Mouse (Mus musculus) heart, embryonic 12.5 days (tissue): ENCODE data around the gene Gm26558. TPM values are rescaled to one million over a fixed set of nuclear protein-coding genes. Genes with fewer than 3 reads are reported as not detected.

ENCODE experiments used
- ATAC-seq: fragments of 200-750 bp; cut with Nextera tagmentation; 2 replicates; pipeline ENCODE4 v1.8.0; 2017; ENCODE audit warnings: moderate TSS enrichment, moderate library complexity; ENCODE audit not compliant: insufficient number of reproducible peaks, low FRiP score
- H3K27ac ChIP-seq: fragments of 300-500 bp; sonication (generic); 2 replicates; pipeline ENCODE4 v1.5.1; 2016; ENCODE audit warnings: mild to moderate bottlenecking, moderate library complexity; ENCODE audit not compliant: poor library complexity, severe bottlenecking
- H3K27me3 ChIP-seq: fragments of 300-500 bp; sonication (generic); replicated peaks from 2 replicates; pipeline ENCODE4 v1.6.1; 2016; ENCODE audit warnings: mild to moderate bottlenecking, moderate library complexity
- H3K36me3 ChIP-seq: fragments of 300-500 bp; sonication (generic); 2 replicates; pipeline ENCODE4 v1.6.1; 2016; ENCODE audit warnings: mild to moderate bottlenecking, moderate library complexity
- H3K4me1 ChIP-seq: fragments of 300-500 bp; sonication (generic); replicated peaks from 2 replicates; pipeline ENCODE4 v1.6.1; 2016; ENCODE audit warnings: mild to moderate bottlenecking
- H3K4me2 ChIP-seq: fragments of 300-500 bp; sonication (generic); 2 replicates; pipeline ENCODE4 v1.6.1; 2016; ENCODE audit warnings: mild to moderate bottlenecking, moderate library complexity
- H3K4me3 ChIP-seq: fragments of 300-500 bp; sonication (generic); 2 replicates; pipeline ENCODE4 v1.5.1; 2016; ENCODE audit warnings: mild to moderate bottlenecking
- H3K9ac ChIP-seq: fragments of 300-500 bp; sonication (generic); 2 replicates; pipeline ENCODE4 v1.6.1; 2016; ENCODE audit warnings: mild to moderate bottlenecking, moderate library complexity
- H3K9me3 ChIP-seq: fragments of 300-500 bp; sonication (generic); replicated peaks from 2 replicates; pipeline ENCODE4 v1.6.1; 2016; ENCODE audit warnings: mild to moderate bottlenecking, moderate library complexity
- WGBS: fragments of 180-500 bp; shearing (Covaris S2); methylation state at CpG from one replicate; pipeline ENCODE4 v1.1.7; 2016; 5-methylcytosine and 5-hydroxymethylcytosine counted together
- polyA plus RNA-seq: library from polyadenylated mRNA; unstranded; fragments of >200 nt; fragmentation: Nextera tagmentation; extraction: Ambion mirVana; gene quantifications from 2 replicates; pipeline ENCODE4 v1.2.1, GENCODE M21; 2016

Gene Gm26558
- 3.4 and 4.0 TPM in 2 replicates for polyA plus RNA-seq

DNA sequence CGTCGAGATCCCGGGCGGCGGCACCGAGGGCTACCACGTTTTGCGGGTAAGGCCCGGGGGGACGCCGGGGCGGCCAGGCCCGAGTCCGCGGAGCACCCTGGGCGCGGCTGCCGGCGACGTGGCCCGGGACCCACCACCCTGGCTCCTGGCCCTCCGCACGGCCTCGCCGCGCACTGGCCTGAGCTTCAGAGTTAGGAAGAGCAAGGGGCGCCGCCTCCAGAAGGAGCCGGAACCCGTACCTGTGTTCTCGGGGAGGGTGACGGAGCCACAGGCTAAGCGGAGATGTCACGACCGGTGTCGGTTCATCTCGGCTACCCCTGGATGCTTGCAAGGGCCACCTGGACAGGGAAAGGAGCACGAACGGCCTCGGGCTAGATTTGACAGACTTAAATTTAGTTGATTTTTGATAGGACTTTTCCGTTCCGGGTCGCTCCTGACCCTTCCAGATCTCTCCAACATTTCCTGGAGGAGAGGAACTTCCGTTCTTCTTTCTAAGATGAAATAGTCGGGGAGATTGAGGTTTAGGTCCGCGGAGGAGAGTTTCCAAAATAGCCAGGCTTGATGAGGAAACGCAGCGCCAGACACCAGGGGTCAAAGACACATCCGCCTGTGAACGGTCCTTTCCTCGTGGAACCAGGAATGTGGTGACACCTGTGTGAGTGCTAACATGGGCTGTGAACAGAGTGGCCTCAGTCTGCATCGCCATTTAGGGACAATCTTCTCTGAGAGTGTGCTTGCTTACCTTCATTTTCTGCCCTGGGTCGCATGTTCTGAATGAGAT lies at the start of gene Gm26558:
TSS of gene Gm26558 (minus strand) at position 394 of the 781 bp plus-strand sequence.
- peaks cover 13% of the 10 kb centered on the region for H3K36me3 ChIP-seq
- peak within 1 kb of the TSS; percentile 76 for H3K4me2 ChIP-seq
- H3K27me3 ChIP-seq = peaks cover 5% of the 10 kb centered on the region; the same call in 1 of the 2 replicates
- H3K9me3 ChIP-seq = no peaks in the 10 kb centered on the region
- under 1% methylated on average over 53 of the region's 54 CpGs for WGBS
- peak; percentile 75 for ATAC-seq
- peak within 1 kb of the TSS; percentile 84 for H3K4me3 ChIP-seq
- H3K27ac ChIP-seq = peak within 1 kb of the TSS; percentile 95
- peak within 1 kb of the TSS; percentile 98 for H3K9ac ChIP-seq
- peaks cover 27% of the 10 kb centered on the region for H3K4me1 ChIP-seq

DNA sequence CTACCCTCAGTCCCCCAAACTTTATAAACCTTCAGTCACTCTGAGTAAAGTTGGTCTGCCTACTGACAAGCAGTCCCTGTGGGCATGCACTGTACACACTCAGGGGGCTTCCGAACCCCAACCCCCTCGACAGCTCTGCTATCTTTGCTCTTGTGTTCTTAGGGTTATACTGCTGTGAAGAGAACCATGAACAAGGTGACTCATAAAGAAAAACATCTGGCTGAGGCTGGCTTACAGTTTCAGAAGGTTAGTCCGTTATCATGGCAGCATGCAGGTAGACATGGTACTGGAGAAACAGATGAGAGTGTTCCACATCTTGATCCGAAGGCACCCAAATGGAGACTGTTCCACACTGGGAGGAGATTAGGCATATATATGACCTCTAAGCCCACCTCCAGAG lies 49.0 kb upstream of the Gm26558 start:
- ATAC-seq = no peak
- Histone ChIP-seq H3K27ac (no peak overlapping the region), H3K4me3 (no peak overlapping the region), H3K9ac (no peak overlapping the region), H3K27me3 (no peaks in the 10 kb centered on the region), H3K36me3 (peaks cover 59% of the 10 kb centered on the region), H3K4me2 (no peak overlapping the region), H3K4me1 (no peaks in the 10 kb centered on the region), H3K9me3 (no peaks in the 10 kb centered on the region)
- WGBS = 89% methylated on average over 4 of the region's 4 CpGs

DNA sequence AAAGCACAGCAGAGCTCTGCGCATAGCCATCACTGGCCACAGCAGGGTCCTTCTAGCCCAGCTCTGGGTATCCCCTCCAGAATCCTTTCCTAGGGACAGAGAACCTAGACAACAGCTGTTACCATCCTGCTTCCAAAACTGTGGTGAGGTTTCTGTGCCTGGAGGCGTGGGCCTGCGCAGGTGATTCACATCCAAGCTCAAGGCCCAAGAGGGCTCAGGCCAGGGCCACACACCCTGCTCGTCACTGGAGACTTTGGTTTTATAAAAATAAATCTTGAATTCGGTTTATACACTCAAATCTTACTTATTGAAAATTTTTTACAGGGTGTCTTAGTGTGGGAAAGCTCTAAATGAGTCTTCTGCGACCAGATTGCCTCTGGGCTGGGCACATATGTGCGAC lies 48.3 kb upstream of the Gm26558 start:
- Histone ChIP-seq H3K36me3 (peaks cover 53% of the 10 kb centered on the region), H3K4me2 (no peak overlapping the region), H3K4me1 (no peaks in the 10 kb centered on the region; the same call in 1 of the 2 replicates), H3K27ac (no peak overlapping the region), H3K4me3 (no peak overlapping the region), H3K9me3 (no peaks in the 10 kb centered on the region), H3K27me3 (no peaks in the 10 kb centered on the region), H3K9ac (no peak overlapping the region)
- ATAC-seq = no peak
- 93% methylated on average over 7 of the region's 7 CpGs for WGBS

DNA sequence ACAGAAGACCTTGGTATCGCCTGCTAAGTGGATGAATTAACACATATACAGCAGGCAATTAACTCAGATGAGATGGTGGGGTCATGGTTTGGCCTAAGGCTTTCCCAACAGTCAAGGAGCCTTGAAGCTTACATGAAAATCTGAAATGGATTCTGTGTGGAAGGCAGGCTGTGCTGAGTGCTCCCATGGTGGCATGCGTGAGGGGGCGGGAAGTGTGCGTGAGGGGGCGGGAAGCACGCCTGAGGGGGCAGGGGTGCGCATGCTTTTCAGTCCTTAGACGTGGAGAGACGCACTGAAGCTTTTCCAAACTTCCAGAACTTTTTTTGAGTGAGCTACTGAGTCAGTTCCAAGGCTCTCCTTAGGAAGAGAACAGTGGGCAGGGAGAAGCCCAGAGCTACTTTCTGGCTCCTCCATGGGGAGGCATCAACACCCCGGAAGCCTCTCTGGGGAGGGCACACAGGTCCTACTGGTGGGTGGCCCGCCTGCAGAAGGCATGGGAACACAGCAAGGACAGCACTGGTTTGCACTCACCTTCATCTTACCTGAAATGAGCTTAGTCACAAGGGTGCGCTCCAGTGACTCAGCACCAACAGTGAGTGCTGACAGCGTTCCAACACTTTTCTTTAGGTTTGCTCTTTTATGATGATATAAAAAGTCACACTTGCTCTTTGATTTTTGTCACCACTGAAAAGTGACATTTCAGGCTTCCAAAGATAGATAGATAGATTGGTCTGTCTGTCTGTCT lies 47.2 kb upstream of the Gm26558 start:
- 71% methylated on average over 13 of the region's 13 CpGs for WGBS
- peaks cover 4% of the 10 kb centered on the region; the same call in 1 of the 2 replicates for H3K4me1 ChIP-seq
- no peak for ATAC-seq
- H3K4me2 ChIP-seq = no peak overlapping the region
- no peak overlapping the region for H3K27ac ChIP-seq
- H3K4me3 ChIP-seq = no peak overlapping the region
- no peaks in the 10 kb centered on the region for H3K27me3 ChIP-seq
- no peaks in the 10 kb centered on the region for H3K9me3 ChIP-seq
- no peak overlapping the region for H3K9ac ChIP-seq
- peaks cover 43% of the 10 kb centered on the region for H3K36me3 ChIP-seq

DNA sequence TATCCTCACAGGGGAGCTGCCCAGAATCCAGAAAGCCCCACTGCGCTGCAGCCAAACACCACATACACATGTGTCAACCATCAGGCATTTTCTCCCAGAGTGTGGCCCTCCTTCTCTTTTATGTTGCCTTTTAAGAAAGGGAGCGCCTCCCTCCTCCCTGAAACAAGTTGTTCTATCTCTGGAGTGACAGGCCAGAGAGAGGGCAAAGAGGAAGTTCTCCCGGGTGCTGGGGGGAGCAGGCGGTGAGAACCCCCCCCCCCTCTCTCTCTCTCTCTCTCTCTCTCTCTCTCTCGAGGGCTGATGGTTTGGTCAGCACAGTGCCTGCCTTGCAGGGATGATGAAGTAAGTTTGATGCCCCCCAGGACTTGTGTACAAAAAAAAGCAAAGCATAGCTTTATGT lies 40.5 kb upstream of the Gm26558 start:
- no peaks in the 10 kb centered on the region for H3K27me3 ChIP-seq

DNA sequence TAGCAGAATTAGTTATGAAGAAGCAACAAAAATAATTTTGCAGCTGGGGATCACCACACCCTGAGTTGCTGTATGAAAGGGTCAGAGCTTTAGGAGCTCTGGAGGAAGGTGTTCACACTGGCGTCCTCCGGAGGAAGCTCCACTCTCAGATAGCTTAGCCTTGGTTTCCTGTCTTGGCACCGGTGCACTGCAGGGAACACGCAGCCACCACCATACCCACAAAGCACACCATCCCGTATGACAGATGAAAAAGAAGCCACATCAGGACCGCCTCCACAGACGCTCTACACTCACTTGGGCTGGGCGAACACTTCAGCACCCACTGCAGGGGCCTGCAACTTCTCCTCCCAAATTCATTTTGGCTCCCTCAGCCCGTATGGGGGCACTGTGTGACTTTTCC lies 39.7 kb upstream of the Gm26558 start:
- H3K4me3 ChIP-seq = no peak overlapping the region
- WGBS = 52% methylated on average over 9 of the region's 9 CpGs

More for the DNA sequence above, 40.5 kb upstream of the Gm26558 start:
- H3K9ac ChIP-seq = no peak overlapping the region
- WGBS = 33% methylated on average over 5 of the region's 5 CpGs
- 0 out of 2 replicates have a peak, but pooled peaks cover 4% of the 10 kb centered on the region for H3K9me3 ChIP-seq
- ATAC-seq = no peak
- peaks cover 18% of the 10 kb centered on the region for H3K4me1 ChIP-seq
- H3K4me3 ChIP-seq = no peak overlapping the region
- H3K27ac ChIP-seq = no peak overlapping the region
- peaks cover 2% of the 10 kb centered on the region; the same call in 1 of the 2 replicates for H3K36me3 ChIP-seq
- no peak overlapping the region for H3K4me2 ChIP-seq

DNA sequence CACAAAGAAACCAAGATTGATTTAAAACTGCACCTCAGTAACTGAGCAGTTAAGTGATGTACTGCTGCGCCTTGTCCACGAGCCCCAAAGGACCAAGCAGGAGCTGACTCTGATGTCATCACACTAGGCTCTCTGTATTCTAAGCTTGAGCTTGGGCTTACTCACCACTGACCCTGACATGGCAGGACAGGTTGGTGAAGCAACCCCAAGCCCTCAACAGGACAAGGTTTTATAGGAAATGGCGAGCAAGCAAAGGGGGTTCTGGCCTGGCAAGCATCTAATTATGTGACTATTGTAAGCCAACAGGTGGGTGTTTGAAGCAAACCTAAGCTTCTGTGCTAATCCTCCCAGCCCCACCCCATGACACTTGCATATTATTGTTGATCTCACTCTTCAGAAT lies 38.9 kb upstream of the Gm26558 start:
- Histone ChIP-seq H3K27ac (no peak overlapping the region), H3K4me3 (no peak overlapping the region), H3K27me3 (no peaks in the 10 kb centered on the region), H3K9me3 (0 out of 2 replicates have a peak, but pooled peaks cover 4% of the 10 kb centered on the region), H3K4me2 (no peak overlapping the region), H3K36me3 (peaks cover 3% of the 10 kb centered on the region; the same call in 1 of the 2 replicates), H3K4me1 (peaks cover 18% of the 10 kb centered on the region), H3K9ac (no peak overlapping the region)
- ATAC-seq = no peak
- 90% methylated on average over 3 of the region's 3 CpGs for WGBS

More for the DNA sequence above, 39.7 kb upstream of the Gm26558 start:
- ATAC-seq = no peak
- Histone ChIP-seq H3K4me2 (no peak overlapping the region), H3K9me3 (0 out of 2 replicates have a peak, but pooled peaks cover 4% of the 10 kb centered on the region), H3K36me3 (peaks cover 2% of the 10 kb centered on the region; the same call in 1 of the 2 replicates), H3K4me1 (peaks cover 18% of the 10 kb centered on the region), H3K9ac (no peak overlapping the region), H3K27ac (no peak overlapping the region), H3K27me3 (no peaks in the 10 kb centered on the region)

DNA sequence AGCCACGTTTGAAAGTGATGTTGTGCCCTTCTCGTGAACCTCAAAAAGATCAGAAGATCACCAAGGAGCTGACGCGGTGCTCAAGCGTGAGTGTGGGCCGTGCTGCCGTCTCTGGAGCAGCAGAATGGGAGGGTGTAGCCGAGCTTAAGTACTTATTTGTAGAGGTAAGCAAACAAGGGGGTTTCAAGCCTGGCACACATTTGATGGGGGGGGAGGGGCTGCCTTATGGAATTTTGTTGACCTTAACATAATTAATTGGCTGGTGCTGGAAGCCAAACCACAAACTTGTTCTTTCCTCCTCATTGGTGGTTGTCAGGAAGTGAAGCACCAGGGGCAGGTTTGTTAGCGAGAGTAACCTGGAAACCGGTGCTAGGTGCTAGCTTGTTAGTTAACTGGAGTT lies 33.8 kb upstream of the Gm26558 start:
- ATAC-seq = no peak
- Histone ChIP-seq H3K4me2 (no peak overlapping the region), H3K4me3 (no peak overlapping the region), H3K9ac (no peak overlapping the region), H3K27me3 (no peaks in the 10 kb centered on the region), H3K36me3 (peaks cover 41% of the 10 kb centered on the region), H3K9me3 (0 out of 2 replicates have a peak, but pooled peaks cover 4% of the 10 kb centered on the region), H3K4me1 (0 out of 2 replicates have a peak, but pooled peaks cover 3% of the 10 kb centered on the region), H3K27ac (no peak overlapping the region)
- WGBS = 87% methylated on average over 10 of the region's 10 CpGs

DNA sequence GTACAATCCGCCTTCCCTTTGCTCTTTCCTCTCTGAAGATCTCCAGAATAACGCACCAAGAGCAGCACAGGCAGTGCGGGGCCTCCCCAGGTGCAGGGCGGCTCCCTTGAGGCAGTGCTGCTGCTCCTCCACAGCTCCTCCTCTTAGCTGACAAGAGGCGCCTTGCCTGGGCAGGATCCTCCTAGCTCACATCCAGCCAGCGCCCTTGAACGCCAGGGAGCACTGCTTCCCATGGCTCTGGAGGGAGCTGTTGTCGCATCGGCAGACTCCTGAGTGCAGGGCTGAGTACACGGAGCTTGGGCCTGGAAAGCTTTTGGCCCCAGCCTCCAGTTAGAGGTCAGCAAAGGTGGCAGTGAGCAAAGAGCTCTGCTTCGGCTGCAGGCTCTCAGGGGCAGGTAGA lies 28.3 kb upstream of the Gm26558 start:
- Histone ChIP-seq H3K4me3 (no peak overlapping the region), H3K9me3 (no peaks in the 10 kb centered on the region), H3K9ac (no peak overlapping the region), H3K27me3 (no peaks in the 10 kb centered on the region), H3K4me2 (no peak overlapping the region), H3K36me3 (peaks cover 85% of the 10 kb centered on the region), H3K27ac (no peak overlapping the region), H3K4me1 (0 out of 2 replicates have a peak, but pooled peaks cover 3% of the 10 kb centered on the region)
- ATAC-seq = no peak
- 80% methylated on average over 11 of the region's 11 CpGs for WGBS

DNA sequence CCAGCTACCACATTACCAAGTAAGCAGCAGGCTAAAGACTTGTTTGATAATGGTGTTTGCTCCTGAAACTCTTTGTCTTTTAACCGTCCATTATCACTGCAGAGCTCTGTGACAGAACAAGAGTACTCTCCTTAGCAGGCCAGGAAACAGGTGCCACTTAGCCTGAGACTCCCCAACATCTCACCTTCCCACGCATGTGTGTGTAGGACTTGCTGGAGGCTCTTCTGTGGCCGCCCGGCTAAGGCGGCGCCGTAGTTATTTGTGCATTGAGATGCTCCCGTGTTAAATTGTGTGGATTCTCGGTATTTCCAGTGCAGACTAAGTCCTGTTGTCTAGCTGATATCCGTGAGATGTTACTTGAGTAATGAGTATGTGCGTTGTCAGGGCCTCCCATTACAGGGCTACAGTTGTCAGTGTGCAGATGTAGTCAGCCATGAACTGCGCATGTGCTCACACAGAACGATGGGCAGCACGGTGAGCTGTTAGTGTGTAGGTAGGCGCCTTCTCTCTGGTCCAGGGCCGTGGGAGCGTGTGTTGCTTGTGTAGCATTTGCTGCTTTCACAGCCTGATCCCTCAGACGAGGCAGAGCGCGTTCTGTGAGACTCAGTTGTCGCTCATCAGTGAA lies 26.7 kb upstream of the Gm26558 start:
- H3K4me2 ChIP-seq = no peak overlapping the region
- no peaks in the 10 kb centered on the region for H3K4me1 ChIP-seq
- no peak overlapping the region for H3K4me3 ChIP-seq
- peaks cover 96% of the 10 kb centered on the region for H3K36me3 ChIP-seq
- H3K9ac ChIP-seq = no peak overlapping the region
- no peak overlapping the region for H3K27ac ChIP-seq
- H3K27me3 ChIP-seq = no peaks in the 10 kb centered on the region
- no peak for ATAC-seq
- 92% methylated on average over 21 of the region's 21 CpGs for WGBS
- no peaks in the 10 kb centered on the region for H3K9me3 ChIP-seq

DNA sequence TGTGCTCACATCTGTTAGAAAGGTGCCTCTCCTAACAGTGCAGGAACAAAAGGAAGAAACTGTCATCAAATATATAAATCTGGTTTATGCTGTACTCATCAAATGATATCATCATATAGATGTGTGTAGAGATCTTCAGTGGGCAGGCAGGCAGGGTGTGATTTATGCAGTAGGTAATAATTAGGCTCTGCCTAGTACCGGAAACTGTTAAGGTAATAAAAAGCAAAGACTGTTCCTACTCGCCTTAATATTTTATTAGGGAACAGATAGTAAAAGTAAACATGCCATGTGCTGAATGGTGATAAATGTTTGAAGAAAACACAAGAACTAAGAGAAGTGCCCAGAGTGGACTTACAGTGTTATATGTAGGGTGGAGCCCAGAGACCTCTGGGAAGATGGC lies 20.4 kb upstream of the Gm26558 start:
- H3K4me3 ChIP-seq = no peak overlapping the region
- H3K4me2 ChIP-seq = no peak overlapping the region
- no peaks in the 10 kb centered on the region for H3K27me3 ChIP-seq
- H3K9ac ChIP-seq = no peak overlapping the region
- no peaks in the 10 kb centered on the region for H3K4me1 ChIP-seq
- WGBS = 85% methylated on average over 2 of the region's 2 CpGs
- H3K9me3 ChIP-seq = no peaks in the 10 kb centered on the region
- H3K27ac ChIP-seq = no peak overlapping the region
- H3K36me3 ChIP-seq = peaks cover 92% of the 10 kb centered on the region
- ATAC-seq = no peak
